Comparison of ENCODE assay signal across 1 mouse cellular context in genomic region chr11:100297801-100298200, GRCm38 (mm10).
TF ChIP-seq lines count a peak whose summit lies in the region.

No protein-coding gene starts in this region.

TF ChIP-seq in CH12.LX, 34 proteins besides CTCF, POLR2A, EP300 and RAD21:
- no peak for TF ChIP-seq GABPA (IDR thresholded peaks at IDR 0.05; ENCODE audit: insufficient replicate concordance, low read depth, low read length)
- no peak for TF ChIP-seq ETS1 (conservative IDR thresholded peaks at IDR 0.05; ENCODE audit: low read depth, low read length)
TF ChIP-seq in CH12.LX: peak in this region for 0.
